Mouse (Mus musculus) hindbrain, embryonic 14.5 days (tissue): ENCODE measurements around the gene Mcm5. TPM values are rescaled to one million over a fixed set of nuclear protein-coding genes. Genes with fewer than 3 reads are reported as not detected.

Source experiments
- ATAC-seq: fragments of 200-750 bp; cut with Nextera tagmentation; 2 replicates; pipeline ENCODE4 v1.8.0; 2017; ENCODE audit warnings: moderate number of reproducible peaks, mild to moderate bottlenecking, moderate TSS enrichment, moderate library complexity; ENCODE audit not compliant: low FRiP score
- DNase-seq: peaks from one replicate; pipeline ENCODE4 v3.0.0-alpha.2; 2015; ENCODE audit warnings: low spot score
- H3K27ac ChIP-seq: fragments of 300-500 bp; sonication (generic); 2 replicates; pipeline ENCODE4 v1.5.1; 2014; ENCODE audit warnings: mild to moderate bottlenecking, moderate library complexity
- H3K27me3 ChIP-seq: fragments of 300-500 bp; sonication (generic); 2 replicates; pipeline ENCODE4 v1.6.1; 2014; ENCODE audit warnings: mild to moderate bottlenecking, low read length, mixed read lengths; ENCODE audit not compliant: control insufficient read depth, insufficient read depth
- H3K36me3 ChIP-seq: fragments of 300-500 bp; sonication (generic); replicated peaks from 2 replicates; pipeline ENCODE4 v1.6.1; 2014; ENCODE audit not compliant: control insufficient read depth, insufficient read depth
- H3K4me1 ChIP-seq: fragments of 300-500 bp; sonication (generic); replicated peaks from 2 replicates; pipeline ENCODE4 v1.6.1; 2014; ENCODE audit warnings: antibody characterized with exemption, low read length, mixed read lengths; ENCODE audit not compliant: control insufficient read depth, insufficient read depth
- H3K4me2 ChIP-seq: fragments of 300-500 bp; sonication (generic); replicated peaks from 2 replicates; pipeline ENCODE4 v1.6.1; 2014; ENCODE audit warnings: mild to moderate bottlenecking, moderate library complexity
- H3K4me3 ChIP-seq: fragments of 300-500 bp; sonication (generic); replicated peaks from 2 replicates; pipeline ENCODE4 v1.5.1; 2014; ENCODE audit warnings: mild to moderate bottlenecking, low read length
- H3K9ac ChIP-seq: fragments of 300-500 bp; sonication (generic); 2 replicates; pipeline ENCODE4 v1.6.1; 2014
- H3K9me3 ChIP-seq: fragments of 300-500 bp; sonication (generic); 2 replicates; pipeline ENCODE4 v1.6.1; 2016; ENCODE audit warnings: low read length; ENCODE audit not compliant: control insufficient read depth
- WGBS: fragments of 180-500 bp; shearing (Covaris S2); extraction: QIAGEN DNeasy Blood & Tissue Kit; methylation state at CpG from one replicate; pipeline ENCODE4 v1.1.7; 2014; 5-methylcytosine and 5-hydroxymethylcytosine counted together
- polyA plus RNA-seq: library from polyadenylated mRNA; unstranded; fragments of >200 nt; fragmentation: Nextera tagmentation; extraction: Ambion mirVana; gene quantifications from 2 replicates; pipeline ENCODE4 v1.2.1, GENCODE M21; 2014

Mcm5 gene
- polyA plus RNA-seq, 1 experiment from 2014 or later: 27.0 TPM

GRCm38 (mm10) chr8:75119287-75119686 is 9.9 kb downstream of the Mcm5 start:
- Histone ChIP-seq H3K9ac (no peak overlapping the region), H3K27me3 (no peaks in the 10 kb centered on the region), H3K4me3 (no peak overlapping the region), H3K4me2 (no peak overlapping the region), H3K36me3 (peaks cover 77% of the 10 kb centered on the region), H3K9me3 (no peaks in the 10 kb centered on the region), H3K4me1 (no peaks in the 10 kb centered on the region), H3K27ac (no peak overlapping the region)
- DNase-seq (no peak), ATAC-seq (no peak)
- WGBS: 97% methylated on average over 2 of the region's 2 CpGs

GRCm38 (mm10) chr8:75119747-75120146 is 10.4 kb downstream of the Mcm5 start:
- H3K27me3 ChIP-seq: no peaks in the 10 kb centered on the region
- H3K4me2 ChIP-seq: no peak overlapping the region
- no peak for ATAC-seq
- DNase-seq: no peak
- H3K4me3 ChIP-seq: no peak overlapping the region
- H3K9me3 ChIP-seq: no peaks in the 10 kb centered on the region
- H3K4me1 ChIP-seq: no peaks in the 10 kb centered on the region
- WGBS: 91% methylated on average over 2 of the region's 2 CpGs
- peaks cover 76% of the 10 kb centered on the region for H3K36me3 ChIP-seq
- no peak overlapping the region for H3K27ac ChIP-seq
- H3K9ac ChIP-seq: no peak overlapping the region

GRCm38 (mm10) chr8:75127406-75127805 is 18.0 kb downstream of the Mcm5 start:
- H3K36me3 ChIP-seq: peaks cover 39% of the 10 kb centered on the region
- ATAC-seq (no peak), DNase-seq (no peak)
- 93% methylated on average over 1 of the region's 1 CpGs for WGBS
- H3K9me3 ChIP-seq: no peaks in the 10 kb centered on the region
- H3K4me1 ChIP-seq: no peaks in the 10 kb centered on the region
- no peak overlapping the region for H3K9ac ChIP-seq
- H3K4me2 ChIP-seq: no peak overlapping the region
- no peak overlapping the region for H3K27ac ChIP-seq
- H3K4me3 ChIP-seq: no peak overlapping the region
- H3K27me3 ChIP-seq: no peaks in the 10 kb centered on the region

GRCm38 (mm10) chr8:75132485-75132884 is 23.1 kb downstream of the Mcm5 start:
- Histone ChIP-seq H3K27ac (no peak overlapping the region), H3K27me3 (no peaks in the 10 kb centered on the region), H3K4me1 (no peaks in the 10 kb centered on the region), H3K9ac (no peak overlapping the region), H3K9me3 (no peaks in the 10 kb centered on the region), H3K4me2 (no peak overlapping the region), H3K36me3 (peaks cover 6% of the 10 kb centered on the region), H3K4me3 (no peak overlapping the region)
- peak; percentile 45 for DNase-seq
- no peak for ATAC-seq
- WGBS: 11% methylated on average over 3 of the region's 3 CpGs

GRCm38 (mm10) chr8:75133399-75133798 is 24.0 kb downstream of the Mcm5 start:
- DNase-seq (no peak), ATAC-seq (no peak)
- Histone ChIP-seq H3K9ac (no peak overlapping the region), H3K4me3 (no peak overlapping the region), H3K36me3 (no peaks in the 10 kb centered on the region; the same call in 1 of the 2 replicates), H3K4me1 (no peaks in the 10 kb centered on the region), H3K27me3 (no peaks in the 10 kb centered on the region), H3K9me3 (no peaks in the 10 kb centered on the region), H3K27ac (no peak overlapping the region), H3K4me2 (no peak overlapping the region)
- whole genome bisulfite sequencing: 64% methylated on average over 2 of the region's 2 CpGs

GRCm38 (mm10) chr8:75134603-75135391 is 25.4 kb downstream of the Mcm5 start:
- no peaks in the 10 kb centered on the region for H3K4me1 ChIP-seq
- ATAC-seq (peak; percentile 66; the same call in 1 of the 2 replicates), DNase-seq (peak; percentile 32)
- no peak overlapping the region for H3K4me3 ChIP-seq
- H3K36me3 ChIP-seq: no peaks in the 10 kb centered on the region
- no peaks in the 10 kb centered on the region for H3K27me3 ChIP-seq
- no peaks in the 10 kb centered on the region for H3K9me3 ChIP-seq
- no peak overlapping the region for H3K4me2 ChIP-seq
- no peak overlapping the region for H3K9ac ChIP-seq
- H3K27ac ChIP-seq: no peak overlapping the region
- WGBS: 36% methylated on average over 2 of the region's 2 CpGs

- Histone ChIP-seq H3K4me3 (no peak overlapping the region), H3K4me2 (no peak overlapping the region), H3K27me3 (no peaks in the 10 kb centered on the region), H3K9me3 (no peaks in the 10 kb centered on the region), H3K4me1 (no peaks in the 10 kb centered on the region), H3K36me3 (no peaks in the 10 kb centered on the region), H3K27ac (no peak overlapping the region), H3K9ac (no peak overlapping the region)
- WGBS: 50% methylated on average over 1 of the region's 1 CpGs
- no peak for DNase-seq
- peak; percentile 49; the same call in 1 of the 2 replicates for ATAC-seq
Measured at GRCm38 (mm10) chr8:75135756-75136155, 26.4 kb downstream of the Mcm5 start.

- Histone ChIP-seq H3K4me3 (no peak overlapping the region), H3K9me3 (no peaks in the 10 kb centered on the region), H3K27me3 (no peaks in the 10 kb centered on the region), H3K4me1 (no peaks in the 10 kb centered on the region), H3K36me3 (no peaks in the 10 kb centered on the region), H3K27ac (no peak overlapping the region), H3K4me2 (no peak overlapping the region), H3K9ac (no peak overlapping the region)
- no peak for ATAC-seq
- 85% methylated on average over 2 of the region's 2 CpGs for WGBS
- no peak for DNase-seq
Measured at GRCm38 (mm10) chr8:75136256-75136655, 26.9 kb downstream of the Mcm5 start.

- H3K36me3 ChIP-seq: no peaks in the 10 kb centered on the region
- no peak overlapping the region for H3K9ac ChIP-seq
- no peaks in the 10 kb centered on the region for H3K9me3 ChIP-seq
- ATAC-seq: no peak
- no peak overlapping the region for H3K4me2 ChIP-seq
- 53% methylated on average over 3 of the region's 3 CpGs for WGBS
- no peak overlapping the region for H3K4me3 ChIP-seq
- H3K27me3 ChIP-seq: no peaks in the 10 kb centered on the region
- H3K27ac ChIP-seq: no peak overlapping the region
- no peaks in the 10 kb centered on the region for H3K4me1 ChIP-seq
- no peak for DNase-seq
Measured at GRCm38 (mm10) chr8:75137536-75137935, 28.2 kb downstream of the Mcm5 start.
